Mouse (Mus musculus) limb, embryonic 11.5 days (tissue): ENCODE measurements around the gene Fam19a1. TPM values are rescaled to one million over a fixed set of nuclear protein-coding genes. Genes with fewer than 3 reads are reported as not detected.

Experiments
- ATAC-seq: fragments of 200-750 bp; cut with Nextera tagmentation; 2 replicates; pipeline ENCODE4 v1.8.0; 2017; ENCODE audit warnings: low read depth; ENCODE audit not compliant: insufficient number of reproducible peaks, low FRiP score, low TSS enrichment
- DNase-seq: peaks from one replicate; pipeline ENCODE4 v3.0.0-alpha.2; 2015; ENCODE audit warnings: low spot score
- H3K27ac ChIP-seq: fragments of 300-500 bp; sonication (generic); replicated peaks from 2 replicates; pipeline ENCODE4 v1.5.1; 2014; ENCODE audit warnings: low read depth, mild to moderate bottlenecking, low read length
- H3K27me3 ChIP-seq: fragments of 300-500 bp; sonication (generic); 2 replicates; pipeline ENCODE4 v1.6.1; 2014; ENCODE audit warnings: mild to moderate bottlenecking, low read length, mixed read lengths; ENCODE audit not compliant: control insufficient read depth, insufficient read depth
- H3K36me3 ChIP-seq: fragments of 300-500 bp; sonication (generic); 2 replicates; pipeline ENCODE4 v1.6.1; 2014; ENCODE audit warnings: mild to moderate bottlenecking, low read length, moderate library complexity, mixed read lengths; ENCODE audit not compliant: control insufficient read depth, insufficient read depth
- H3K4me1 ChIP-seq: fragments of 300-500 bp; sonication (generic); 2 replicates; pipeline ENCODE4 v1.6.1; 2014; ENCODE audit warnings: low read length, mixed read lengths; ENCODE audit not compliant: control insufficient read depth, insufficient read depth
- H3K4me2 ChIP-seq: fragments of 300-500 bp; sonication (generic); 2 replicates; pipeline ENCODE4 v1.6.1; 2014; ENCODE audit warnings: low read depth, mild to moderate bottlenecking, moderate library complexity; ENCODE audit not compliant: severe bottlenecking
- H3K4me3 ChIP-seq: fragments of 300-500 bp; sonication (generic); 2 replicates; pipeline ENCODE4 v1.5.1; 2014; ENCODE audit warnings: low read depth, low read length
- H3K9ac ChIP-seq: fragments of 300-500 bp; sonication (generic); 2 replicates; pipeline ENCODE4 v1.6.1; 2014; ENCODE audit warnings: mild to moderate bottlenecking, low read length
- H3K9me3 ChIP-seq: fragments of 300-500 bp; sonication (generic); 2 replicates; pipeline ENCODE4 v1.6.1; 2016; ENCODE audit warnings: low read length; ENCODE audit not compliant: control insufficient read depth
- WGBS: fragments of 180-500 bp; shearing (Covaris S2); extraction: QIAGEN DNeasy Blood & Tissue Kit; methylation state at CpG from one replicate; pipeline ENCODE4 v1.1.7; 2014; 5-methylcytosine and 5-hydroxymethylcytosine counted together
- polyA plus RNA-seq: library from polyadenylated mRNA; unstranded; fragments of >200 nt; fragmentation: Nextera tagmentation; extraction: Ambion mirVana; gene quantifications from 2 replicates; pipeline ENCODE4 v1.2.1, GENCODE M21; 2014

The Fam19a1 gene
- polyA plus RNA-seq, result 4.0 and 4.1 TPM in 2 replicates

- 19% methylated on average over 6 of the region's 6 CpGs for WGBS
- H3K4me2 ChIP-seq, result peak within 1 kb of the TSS; percentile 23; the same call in 1 of the 2 replicates
- H3K27me3 ChIP-seq, result no peaks in the 10 kb centered on the region
- no peak within 1 kb of the TSS for H3K27ac ChIP-seq
- H3K9ac ChIP-seq, result no peak within 1 kb of the TSS
- H3K4me3 ChIP-seq, result no peak within 1 kb of the TSS
- H3K4me1 ChIP-seq, result no peaks in the 10 kb centered on the region
- no peak for ATAC-seq
- H3K9me3 ChIP-seq, result no peaks in the 10 kb centered on the region
- DNase-seq, result peak; percentile 24
- no peaks in the 10 kb centered on the region for H3K36me3 ChIP-seq
These were observed at the start of gene Fam19a1 for GRCm38 (mm10) chr6:96112854-96113253. Gene Fam19a1 (plus strand): TSS chr6:96113154.

- Histone ChIP-seq H3K27ac (no peak overlapping the region), H3K4me3 (no peak overlapping the region), H3K4me2 (no peak overlapping the region), H3K36me3 (no peaks in the 10 kb centered on the region), H3K9ac (no peak overlapping the region), H3K9me3 (no peaks in the 10 kb centered on the region), H3K27me3 (no peaks in the 10 kb centered on the region), H3K4me1 (no peaks in the 10 kb centered on the region)
- ATAC-seq, result no peak
- DNase-seq, result no peak
- WGBS, result 92% methylated on average over 4 of the region's 4 CpGs
These were observed 41.9 kb upstream of the Fam19a1 start for GRCm38 (mm10) chr6:96071080-96071479.

GRCm38 (mm10) chr6:96071567-96071966, 41.4 kb upstream of the Fam19a1 start:
- no peak overlapping the region for H3K4me2 ChIP-seq
- DNase-seq (no peak), ATAC-seq (no peak)
- no peak overlapping the region for H3K4me3 ChIP-seq
- H3K27ac ChIP-seq, result no peak overlapping the region
- H3K27me3 ChIP-seq, result no peaks in the 10 kb centered on the region
- no peaks in the 10 kb centered on the region for H3K9me3 ChIP-seq
- H3K36me3 ChIP-seq, result no peaks in the 10 kb centered on the region
- H3K4me1 ChIP-seq, result no peaks in the 10 kb centered on the region
- no peak overlapping the region for H3K9ac ChIP-seq

GRCm38 (mm10) chr6:96089961-96090360, 23.0 kb upstream of the Fam19a1 start:
- no peak for ATAC-seq
- Histone ChIP-seq H3K27ac (no peak overlapping the region), H3K4me2 (no peak overlapping the region), H3K4me3 (no peak overlapping the region), H3K27me3 (no peaks in the 10 kb centered on the region), H3K36me3 (no peaks in the 10 kb centered on the region), H3K9ac (no peak overlapping the region), H3K4me1 (no peaks in the 10 kb centered on the region), H3K9me3 (no peaks in the 10 kb centered on the region)
- 85% methylated on average over 6 of the region's 6 CpGs for WGBS
- no peak for DNase-seq

- Histone ChIP-seq H3K36me3 (no peaks in the 10 kb centered on the region), H3K4me3 (no peak overlapping the region), H3K9ac (no peak overlapping the region), H3K27ac (no peak overlapping the region), H3K4me2 (no peak overlapping the region), H3K27me3 (no peaks in the 10 kb centered on the region), H3K4me1 (no peaks in the 10 kb centered on the region), H3K9me3 (no peaks in the 10 kb centered on the region)
- WGBS, result 88% methylated on average over 1 of the region's 1 CpGs
- DNase-seq (no peak), ATAC-seq (no peak)
These were observed 19.2 kb upstream of the Fam19a1 start for GRCm38 (mm10) chr6:96093716-96094115.

GRCm38 (mm10) chr6:96098225-96098624, 14.7 kb upstream of the Fam19a1 start:
- no peak overlapping the region for H3K27ac ChIP-seq
- H3K9ac ChIP-seq, result no peak overlapping the region
- no peak overlapping the region for H3K4me2 ChIP-seq
- no peak for DNase-seq
- H3K4me3 ChIP-seq, result no peak overlapping the region
- H3K9me3 ChIP-seq, result no peaks in the 10 kb centered on the region
- H3K36me3 ChIP-seq, result no peaks in the 10 kb centered on the region
- WGBS, result 86% methylated on average over 6 of the region's 6 CpGs
- no peaks in the 10 kb centered on the region for H3K4me1 ChIP-seq
- no peak for ATAC-seq
- no peaks in the 10 kb centered on the region for H3K27me3 ChIP-seq

- no peak for ATAC-seq
- 80% methylated on average over 1 of the region's 1 CpGs for WGBS
- Histone ChIP-seq H3K9me3 (no peaks in the 10 kb centered on the region), H3K27me3 (no peaks in the 10 kb centered on the region), H3K4me1 (no peaks in the 10 kb centered on the region), H3K9ac (no peak overlapping the region), H3K27ac (no peak overlapping the region), H3K36me3 (no peaks in the 10 kb centered on the region), H3K4me2 (no peak overlapping the region), H3K4me3 (no peak overlapping the region)
- no peak for DNase-seq
These were observed 1.3 kb upstream of the Fam19a1 start for GRCm38 (mm10) chr6:96111656-96112055.

GRCm38 (mm10) chr6:96114151-96114550, 1.2 kb downstream of the Fam19a1 start:
- 13% methylated on average over 1 of the region's 1 CpGs for WGBS
- Histone ChIP-seq H3K4me3 (no peak overlapping the region), H3K4me2 (peak overlapping the region; percentile 15; the same call in 1 of the 2 replicates), H3K36me3 (no peaks in the 10 kb centered on the region), H3K9me3 (no peaks in the 10 kb centered on the region), H3K9ac (no peak overlapping the region), H3K27me3 (no peaks in the 10 kb centered on the region), H3K4me1 (no peaks in the 10 kb centered on the region), H3K27ac (no peak overlapping the region)
- ATAC-seq, result no peak
- no peak for DNase-seq

- Histone ChIP-seq H3K4me1 (no peaks in the 10 kb centered on the region), H3K27me3 (no peaks in the 10 kb centered on the region), H3K9ac (peak overlapping the region; percentile 66), H3K36me3 (no peaks in the 10 kb centered on the region), H3K27ac (no peak overlapping the region), H3K4me2 (peak overlapping the region; percentile 89), H3K9me3 (no peaks in the 10 kb centered on the region), H3K4me3 (peak overlapping the region; percentile 54)
- ATAC-seq (no peak), DNase-seq (no peak)
- WGBS, result 13% methylated on average over 6 of the region's 6 CpGs
These were observed 3.2 kb downstream of the Fam19a1 start for GRCm38 (mm10) chr6:96116148-96116533.
